Comparison of ENCODE assay signal across 11 mouse cellular contexts in the genomic region with DNA sequence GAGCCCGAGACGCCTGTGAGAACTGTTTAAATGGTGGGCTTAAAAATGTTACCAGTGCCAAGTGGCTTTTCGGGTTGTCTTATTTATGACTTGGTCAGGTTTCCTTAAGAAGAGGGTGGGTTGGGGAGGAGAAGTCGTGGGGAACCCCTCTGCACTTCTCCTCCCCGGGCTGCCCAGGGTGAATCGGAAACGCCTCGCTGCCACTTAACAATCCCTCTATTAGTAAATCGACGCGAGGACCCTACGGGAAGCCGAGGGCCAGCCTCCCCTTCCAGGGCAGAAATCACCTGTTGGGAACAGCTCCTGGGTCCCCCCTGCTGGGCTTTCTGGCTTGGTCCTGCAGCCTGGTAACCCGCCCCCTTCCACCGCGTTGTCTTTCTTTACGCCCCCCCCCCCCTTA. TPM values are rescaled to one million over a fixed set of nuclear protein-coding genes. Genes with fewer than 3 reads are reported as not detected.
DNase-seq lines count a peak whose midpoint lies in the region; ATAC-seq lines count a peak whose summit lies in the region.
"Had no signal": no experiment of that assay in that cellular context is flagged by ENCODE, and none has a peak within 500 bp of the region (broad histone marks: within the 10 kb centered on the region; RNA-seq: fewer than 3 reads in every experiment).

No protein-coding gene starts in this region.

- H3K9me3 ChIP-seq in forebrain, embryonic 11.5 days (ENCODE audit: control insufficient read depth, low read length) = no peaks in the 10 kb centered on the region
- H3K9me3 ChIP-seq: lung, embryonic 15.5 days; midbrain, embryonic 12.5 days had no signal

- H3K9ac ChIP-seq in forebrain, embryonic 11.5 days (ENCODE audit: low read length) = no peak overlapping the region
- H3K9ac ChIP-seq: lung, embryonic 15.5 days; midbrain, embryonic 12.5 days had no signal

- peaks cover 84% of the 10 kb centered on the region for H3K27me3 ChIP-seq in forebrain, embryonic 11.5 days (ENCODE audit: control insufficient read depth, insufficient read depth, low read length)

- H3K4me1 ChIP-seq in forebrain, embryonic 11.5 days (replicated peaks; ENCODE audit: control insufficient read depth, insufficient read depth, low read length) = peaks cover 33% of the 10 kb centered on the region

- H3K4me3 ChIP-seq in forebrain, embryonic 11.5 days (ENCODE audit: low read depth, low read length) = no peak overlapping the region
- H3K4me3 ChIP-seq: lung, embryonic 15.5 days had no signal

- no peak overlapping the region for H3K4me2 ChIP-seq in forebrain, embryonic 11.5 days (ENCODE audit: low read depth, low read length, severe bottlenecking)
- H3K4me2 ChIP-seq: lung, embryonic 15.5 days had no signal

- H3K27ac ChIP-seq in forebrain, embryonic 11.5 days (ENCODE audit: low read depth, low read length) = no peak overlapping the region
- H3K27ac ChIP-seq: lung, embryonic 15.5 days; midbrain, embryonic 12.5 days had no signal

- 0% methylated on average over 15 of the region's 17 CpGs for WGBS in forebrain, embryonic 11.5 days

- no peaks in the 10 kb centered on the region for H3K36me3 ChIP-seq in forebrain, embryonic 11.5 days (ENCODE audit: control insufficient read depth, insufficient read depth, low read length)
- H3K36me3 ChIP-seq: lung, embryonic 15.5 days; midbrain, embryonic 12.5 days had no signal

- DNase-seq in thymus, postnatal 4 days = peak; percentile 27
- DNase-seq in thymus, postnatal 14 days = no peak
- peak; percentile 60 for DNase-seq in forebrain, embryonic 11.5 days (ENCODE audit: low spot score)
- DNase-seq in mesoderm, embryonic 11.5 days (ENCODE audit: low read depth, low spot score) = peak; percentile 21
- DNase-seq in kidney, adult 9 months = no peak
- DNase-seq in adipocyte (ENCODE audit: low spot score) = no peak
- no peak for DNase-seq in cerebellum, postnatal 25 days
- DNase-seq: heart, adult 11 months; kidney, postnatal 36 days had no signal

- no peak for ATAC-seq in forebrain, embryonic 11.5 days (replicated peaks; ENCODE audit: low FRiP score)

RNA-seq across cellular contexts. Expression of gene Sp9, which starts 2.1 kb away (rescaled TPM):
- 5.5 and 8.2 TPM in 2 replicates for polyA plus RNA-seq in forebrain, embryonic 11.5 days (2014; fragmentation: Nextera tagmentation; extraction: Ambion mirVana)
- polyA plus RNA-seq: lung, embryonic 15.5 days had no signal

RNA-seq across cellular contexts. Expression of gene Scrn3, which starts 42.7 kb away (rescaled TPM):
- 11.7 and 14.0 TPM in 2 replicates for polyA plus RNA-seq in forebrain, embryonic 11.5 days (2014; fragmentation: Nextera tagmentation; extraction: Ambion mirVana)

RNA-seq across cellular contexts. Expression of gene Cir1, which starts 42.8 kb away (rescaled TPM):
- polyA plus RNA-seq in forebrain, embryonic 11.5 days (2014; fragmentation: Nextera tagmentation; extraction: Ambion mirVana) = 18.2 and 18.6 TPM in 2 replicates

RNA-seq across cellular contexts. Expression of gene Ola1, which starts 50.9 kb away (rescaled TPM):
- polyA plus RNA-seq in forebrain, embryonic 11.5 days (2014; fragmentation: Nextera tagmentation; extraction: Ambion mirVana) = 99.8 and 110 TPM in 2 replicates

Comparison
In these comparisons a context has a peak if more than half of its experiments do, and no peak if none do; other contexts are left out.
1. DNase-seq: peak in thymus, postnatal 4 days (single experiment), forebrain, embryonic 11.5 days (single experiment) and mesoderm, embryonic 11.5 days (single experiment); none in thymus, postnatal 14 days (single experiment), kidney, adult 9 months (single experiment), adipocyte (single experiment) and cerebellum, postnatal 25 days (0 of 2).